In genomic region chr4:75355621-75356020, GRCm38 (mm10) we compare ENCODE assay signal across 25 mouse cellular contexts.
DNase-seq lines count a peak whose midpoint lies in the region; ATAC-seq and TF ChIP-seq lines count a peak whose summit lies in the region.
"Had no signal": no experiment of that assay in that cellular context is flagged by ENCODE, and none has a peak within 500 bp of the region (broad histone marks: within the 10 kb centered on the region; RNA-seq: fewer than 3 reads in every experiment).

No protein-coding gene starts in this region.

- no peak overlapping the region for H3K4me2 ChIP-seq in CH12.LX (ENCODE audit: insufficient read depth, low read depth, poor library complexity, severe bottlenecking)
- H3K4me2 ChIP-seq in intestine, postnatal 0 days (replicated peaks; ENCODE audit: low read depth) = no peak overlapping the region
- H3K4me2 ChIP-seq: embryonic facial prominence, embryonic 13.5 days; embryonic facial prominence, embryonic 15.5 days; forebrain, embryonic 12.5 days had no signal

- TF ChIP-seq POLR2A in CH12.LX (IDR thresholded peaks at IDR 0.05; ENCODE audit: low read depth, low read length) = no peak
- TF ChIP-seq POLR2A in MEL (IDR thresholded peaks at IDR 0.05; ENCODE audit: control insufficient read depth in 1 of 2, insufficient read depth in 1 of 2, low read depth in 1 of 2, low read length in 2 of 2, poor library complexity in 1 of 2) = no peak

- TF ChIP-seq RAD21 in CH12.LX (IDR thresholded peaks at IDR 0.05; ENCODE audit: low read depth, low read length) (no peak), MEL (IDR thresholded peaks at IDR 0.05; ENCODE audit: low read depth, low read length) (no peak)

- no peak for ATAC-seq in intestine, postnatal 0 days
- ATAC-seq: CD4-positive, CD25-positive, alpha-beta regulatory T cell, adult 4 months; forebrain, embryonic 14.5 days; forebrain, embryonic 16.5 days had no signal

- dilution Hi-C loops in CH12.LX (cut with MboI; ENCODE audit: extremely low pct_ligation_motif_present, extremely low pct_unique_long_range_greater_than_20kb, low sequenced_read_pairs) = no loop called here

- 96% methylated on average over 5 of the region's 9 CpGs for WGBS in intestine, postnatal 0 days

- TF ChIP-seq CTCF in CH12.LX (conservative IDR thresholded peaks at IDR 0.05 in 1 of 2, IDR thresholded peaks at IDR 0.05 in 1 of 2; ENCODE audit: low read depth in 2 of 2, low read length in 2 of 2) (no peak), MEL (IDR thresholded peaks at IDR 0.05 in 2 of 3, conservative IDR thresholded peaks at IDR 0.05 in 1 of 3; ENCODE audit: control insufficient read depth in 1 of 3, insufficient read depth in 1 of 3, low read depth in 2 of 3, low read length in 3 of 3, poor library complexity in 1 of 3, severe bottlenecking in 1 of 3) (no peak)
- TF ChIP-seq CTCF in intestine, postnatal 0 days (IDR thresholded peaks at IDR 0.05; ENCODE audit: low read depth) = no peak

- no peaks in the 10 kb centered on the region for H3K27me3 ChIP-seq in CH12.LX (replicated peaks)
- no peaks in the 10 kb centered on the region for H3K27me3 ChIP-seq in MEL (ENCODE audit: control insufficient read depth in 1 of 2, insufficient read depth in 2 of 2, low read length in 2 of 2)
- no peaks in the 10 kb centered on the region for H3K27me3 ChIP-seq in intestine, postnatal 0 days (replicated peaks; ENCODE audit: control insufficient read depth, insufficient read depth, low read length)
- H3K27me3 ChIP-seq: embryonic facial prominence, embryonic 13.5 days; embryonic facial prominence, embryonic 15.5 days; forebrain, embryonic 12.5 days had no signal

- H3K27ac ChIP-seq in CH12.LX (ENCODE audit: insufficient read depth, low read depth) = no peak overlapping the region
- no peak overlapping the region for H3K27ac ChIP-seq in MEL (ENCODE audit: control insufficient read depth, low read depth, low read length)
- no peak overlapping the region for H3K27ac ChIP-seq in intestine, postnatal 0 days (ENCODE audit: low read depth, low read length)
- H3K27ac ChIP-seq: embryonic facial prominence, embryonic 13.5 days; embryonic facial prominence, embryonic 15.5 days; forebrain, embryonic 10.5 days; forebrain, embryonic 12.5 days had no signal

- H3K36me3 ChIP-seq in CH12.LX (replicated peaks in 1 of 2; ENCODE audit: control insufficient read depth in 1 of 2, insufficient read depth in 1 of 2, low read length in 1 of 2) (no peaks in the 10 kb centered on the region), MEL (ENCODE audit: control insufficient read depth in 1 of 2, insufficient read depth in 2 of 2, low read length in 2 of 2) (no peaks in the 10 kb centered on the region)
- H3K36me3 ChIP-seq in intestine, postnatal 0 days (ENCODE audit: control insufficient read depth, insufficient read depth) = no peaks in the 10 kb centered on the region
- H3K36me3 ChIP-seq: embryonic facial prominence, embryonic 13.5 days; embryonic facial prominence, embryonic 15.5 days; forebrain, embryonic 10.5 days; forebrain, embryonic 12.5 days; G1E had no signal

- DNase-seq in CH12.LX (ENCODE audit: extremely low read depth) (no peak), MEL (ENCODE audit: low read depth, low spot score) (no peak), ZHBTc4 (ENCODE audit: low read depth, low spot score) (peak; percentile 2)
- DNase-seq in layer of hippocampus, postnatal 25 days (ENCODE audit: extremely low spot score in 1 of 2, low spot score in 1 of 2) = no peak
- DNase-seq: adrenal gland, adult 2 months; adrenal gland, postnatal 10 days; adrenal gland, postnatal 25 days; B cell, adult 2 months; cerebellum, adult 11 months; cerebellum, adult 18-20 months; cerebellum, adult 8-10 months; cerebellum, adult 9-11 months; cerebellum, postnatal 14 days; cerebellum, postnatal 36 days; embryo, embryonic 11 days had no signal

- H3K4me3 ChIP-seq in CH12.LX (replicated peaks in 1 of 3; ENCODE audit: low read depth in 2 of 3, low read length in 2 of 3, poor library complexity in 1 of 3) (no peak overlapping the region), MEL (ENCODE audit: control insufficient read depth in 1 of 2, insufficient read depth in 1 of 2, low read depth in 2 of 2, low read length in 2 of 2) (no peak overlapping the region)
- no peak overlapping the region for H3K4me3 ChIP-seq in intestine, postnatal 0 days (ENCODE audit: low read depth, low read length)
- H3K4me3 ChIP-seq: embryonic facial prominence, embryonic 13.5 days; embryonic facial prominence, embryonic 15.5 days; erythroblast, embryonic 14.5 days; forebrain, embryonic 10.5 days; forebrain, embryonic 12.5 days had no signal

- no peak for TF ChIP-seq EP300 in CH12.LX (IDR thresholded peaks at IDR 0.05; ENCODE audit: low read length)
- TF ChIP-seq EP300 in MEL (IDR thresholded peaks at IDR 0.05; ENCODE audit: low read depth in 1 of 2, low read length in 2 of 2) = no peak

- in situ Hi-C loops in CH12.LX (cut with MboI; ENCODE audit: low pct_ligation_motif_present, low pct_unique_long_range_greater_than_20kb, low sequenced_read_pairs) = no loop called here

- H3K79me2 ChIP-seq in CH12.LX (replicated peaks; ENCODE audit: control insufficient read depth, extremely low read depth, insufficient read depth, poor library complexity, severe bottlenecking) (no peaks in the 10 kb centered on the region), MEL (ENCODE audit: control insufficient read depth, insufficient read depth, low read length, poor library complexity) (no peaks in the 10 kb centered on the region)

- no peak overlapping the region for H3K9ac ChIP-seq in CH12.LX (ENCODE audit: insufficient read depth, low read depth)
- H3K9ac ChIP-seq in MEL (ENCODE audit: control insufficient read depth, low read depth, low read length, poor library complexity, severe bottlenecking) = no peak overlapping the region
- no peak overlapping the region for H3K9ac ChIP-seq in intestine, postnatal 0 days (ENCODE audit: low read depth, low read length)
- H3K9ac ChIP-seq: embryonic facial prominence, embryonic 13.5 days; embryonic facial prominence, embryonic 15.5 days; forebrain, embryonic 12.5 days had no signal

- H3K4me1 ChIP-seq in CH12.LX (ENCODE audit: control insufficient read depth in 1 of 2, insufficient read depth in 2 of 2) (no peaks in the 10 kb centered on the region), MEL (ENCODE audit: control insufficient read depth in 1 of 2, insufficient read depth in 2 of 2, low read length in 2 of 2) (no peaks in the 10 kb centered on the region)
- no peaks in the 10 kb centered on the region for H3K4me1 ChIP-seq in intestine, postnatal 0 days (replicated peaks; ENCODE audit: control insufficient read depth, insufficient read depth, low read length)
- H3K4me1 ChIP-seq: embryonic facial prominence, embryonic 13.5 days; embryonic facial prominence, embryonic 15.5 days; forebrain, embryonic 10.5 days; forebrain, embryonic 12.5 days had no signal

- H3K9me3 ChIP-seq in CH12.LX (replicated peaks; ENCODE audit: low read length) (no peaks in the 10 kb centered on the region), MEL (replicated peaks; ENCODE audit: insufficient read depth, low read length) (no peaks in the 10 kb centered on the region)
- no peaks in the 10 kb centered on the region for H3K9me3 ChIP-seq in intestine, postnatal 0 days (ENCODE audit: control insufficient read depth)
- H3K9me3 ChIP-seq: embryonic facial prominence, embryonic 13.5 days; embryonic facial prominence, embryonic 15.5 days; forebrain, embryonic 10.5 days; forebrain, embryonic 12.5 days; G1E had no signal

TF ChIP-seq in CH12.LX, 34 proteins besides CTCF, POLR2A, EP300 and RAD21:
- TF ChIP-seq MAFK (IDR thresholded peaks at IDR 0.05; ENCODE audit: insufficient replicate concordance, low read length) (peak; percentile 89), SMC3 (IDR thresholded peaks at IDR 0.05; ENCODE audit: low read depth, low read length) (no peak), MAX (IDR thresholded peaks at IDR 0.05; ENCODE audit: low read length) (no peak), KAT2A (IDR thresholded peaks at IDR 0.05; ENCODE audit: insufficient replicate concordance, low read length) (no peak)
TF ChIP-seq in CH12.LX: peak in this region for 1.

TF ChIP-seq in MEL, 35 proteins besides CTCF, POLR2A, EP300 and RAD21:
- TF ChIP-seq MAFK (IDR thresholded peaks at IDR 0.05; ENCODE audit: borderline replicate concordance, low read depth, low read length) = peak; percentile 84; the same call in 1 of the 2 replicates
- no peak for TF ChIP-seq GATA1 (IDR thresholded peaks at IDR 0.05; ENCODE audit: low read depth, low read length)
- TF ChIP-seq USF2 (IDR thresholded peaks at IDR 0.05; ENCODE audit: borderline replicate concordance in 1 of 2, insufficient read depth in 1 of 2, low read depth in 1 of 2, low read length in 2 of 2) = no peak
- TF ChIP-seq MYB (IDR thresholded peaks at IDR 0.05; ENCODE audit: low read depth, low read length) = no peak
TF ChIP-seq in MEL: peak in this region for 1.

Comparison
In these comparisons a context has a peak if more than half of its experiments do, and no peak if none do; other contexts are left out.
1. Of the 35 proteins assayed by ChIP-seq in both MEL and CH12.LX: peak only in MEL: none; only in CH12.LX: none; in both: MAFK; in neither: 34.